Mouse (Mus musculus): Measurements from ENCODE around the gene Speer4f1. TPM values are rescaled to one million over a fixed set of nuclear protein-coding genes. Genes with fewer than 3 reads are reported as not detected.

The Speer4f1 gene
- polyA plus RNA-seq (2014; fragmentation: Illumina TruSeq; extraction: RNeasy Lipid Tissue Mini Kit (QIAGEN cat#74804); ENCODE audit: low read depth, low replicate concordance), result not detected

GRCm38 (mm10) chr5:17475798-17476197 is at the start of gene Speer4f1:
Gene Speer4f1, plus strand, starts transcription at chr5:17476098.

Other genes with a start within 250 kb of the Speer4f1 start
- gene Speer4f2, start 102.9 kb upstream of the Speer4f1 start, polyA plus RNA-seq (2014; fragmentation: Illumina TruSeq; extraction: RNeasy Lipid Tissue Mini Kit (QIAGEN cat#74804); ENCODE audit: low read depth, low replicate concordance), result not detected
- 2.0 TPM for gene Sema3c, start 98.2 kb downstream of the Speer4f1 start, polyA plus RNA-seq (2014; fragmentation: Illumina TruSeq; extraction: RNeasy Lipid Tissue Mini Kit (QIAGEN cat#74804); ENCODE audit: low read depth, low replicate concordance)

Data from liver, adult 10 weeks (tissue).